Mouse (Mus musculus) thymus, adult 2 months (tissue): Measurements from ENCODE around the gene Ascl5.

ENCODE experiments used
- CTCF ChIP-seq: fragments of 200-500 bp; IDR thresholded peaks from 2 replicates; pipeline ENCODE4 v1.5.1; 2012; ENCODE audit warnings: mild to moderate bottlenecking, control low read depth, low read length, moderate library complexity, borderline replicate concordance; ENCODE audit not compliant: control insufficient read depth, poor library complexity, insufficient read depth; ENCODE audit errors: extremely low read depth
- POLR2A ChIP-seq: fragments of 200-500 bp; IDR thresholded peaks from 2 replicates; pipeline ENCODE4 v1.6.1; 2012; ENCODE audit warnings: mild to moderate bottlenecking, low read length, control low read depth, moderate library complexity; ENCODE audit not compliant: control insufficient read depth, poor library complexity, insufficient read depth; ENCODE audit errors: extremely low read depth

GRCm38 (mm10) chr1:136013513-136013912, 37.1 kb upstream of the Ascl5 start:
- TF ChIP-seq CTCF (no peak), POLR2A (no peak)
